ENCODE assay signal across 8 mouse cellular contexts in the genomic region with DNA sequence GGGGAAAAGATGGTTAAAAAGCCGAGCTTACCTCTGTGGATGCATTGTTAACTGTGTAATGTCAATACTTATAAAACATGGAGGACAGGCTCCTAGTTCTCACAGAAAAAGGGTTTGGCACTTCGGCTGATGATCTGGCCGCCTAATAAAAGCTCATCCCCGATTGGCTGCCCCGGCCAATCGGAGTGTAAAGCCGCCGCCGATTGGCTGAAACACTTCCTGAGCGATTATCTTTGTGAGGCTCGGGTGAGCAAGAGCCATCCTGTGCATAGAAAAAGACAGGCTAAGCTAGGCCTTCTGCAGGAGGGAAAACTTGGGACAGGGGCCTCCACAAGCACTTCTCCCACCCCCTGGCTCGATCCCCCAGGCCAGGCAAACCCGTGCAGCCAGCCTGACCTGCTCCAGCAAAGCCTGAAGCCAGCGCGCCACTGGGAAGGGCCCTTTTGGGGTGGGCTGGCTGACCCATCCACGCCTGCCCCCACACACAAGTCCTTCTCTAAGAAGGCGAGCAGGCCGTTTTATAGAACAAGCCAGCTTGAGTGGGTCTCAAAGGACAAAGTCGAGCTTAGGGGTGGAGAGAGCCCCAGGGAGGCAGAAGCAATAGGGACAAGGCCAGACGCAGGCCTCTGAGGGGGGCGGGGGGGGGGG. TPM values are rescaled to one million over a fixed set of nuclear protein-coding genes. Genes with fewer than 3 reads are reported as not detected.
DNase-seq lines count a peak whose midpoint lies in the region; ATAC-seq and TF ChIP-seq lines count a peak whose summit lies in the region.

No protein-coding gene starts in this region.

- ATAC-seq in forebrain, embryonic 16.5 days = peak; percentile 67
- ATAC-seq in neural tube, embryonic 15.5 days (ENCODE audit: low FRiP score) = peak; percentile 64; the same call in 1 of the 2 replicates

- TF ChIP-seq RAD21 in MEL (IDR thresholded peaks at IDR 0.05; ENCODE audit: low read depth, low read length) = no peak

- peak overlapping the region; percentile 55 to 74 for H3K4me3 ChIP-seq in MEL (ENCODE audit: control insufficient read depth in 1 of 2, insufficient read depth in 1 of 2, low read depth in 2 of 2, low read length in 2 of 2)
- H3K4me3 ChIP-seq in forebrain, embryonic 16.5 days (replicated peaks; ENCODE audit: low read length) = peak overlapping the region; percentile 41
- peak overlapping the region; percentile 40 for H3K4me3 ChIP-seq in layer of hippocampus, adult 2 months
- peak overlapping the region; percentile 45 for H3K4me3 ChIP-seq in lung, adult 2 months (replicated peaks; ENCODE audit: extremely low read depth, low read depth, low read length)
- peak overlapping the region; percentile 38 for H3K4me3 ChIP-seq in neural tube, embryonic 15.5 days (replicated peaks)

- peak overlapping the region; percentile 77 for H3K4me2 ChIP-seq in forebrain, embryonic 16.5 days (ENCODE audit: low read length)
- H3K4me2 ChIP-seq in neural tube, embryonic 15.5 days = peak overlapping the region; percentile 73

- 2% methylated on average over 20 of the region's 21 CpGs for WGBS in forebrain, embryonic 16.5 days
- WGBS in lung, adult 2 months = 8% methylated on average over 21 of the region's 21 CpGs
- WGBS in neural tube, embryonic 15.5 days = 4% methylated on average over 20 of the region's 21 CpGs

- peak overlapping the region; percentile 97 for H3K9ac ChIP-seq in MEL (ENCODE audit: control insufficient read depth, low read depth, low read length, poor library complexity, severe bottlenecking)
- H3K9ac ChIP-seq in forebrain, embryonic 16.5 days (replicated peaks; ENCODE audit: low read depth, low read length) = peak overlapping the region; percentile 79
- H3K9ac ChIP-seq in neural tube, embryonic 15.5 days (replicated peaks) = peak overlapping the region; percentile 53

- peak overlapping the region; percentile 100 for H3K27ac ChIP-seq in MEL (ENCODE audit: control insufficient read depth, low read depth, low read length)
- H3K27ac ChIP-seq in forebrain, embryonic 16.5 days (ENCODE audit: low read length) = peak overlapping the region; percentile 100
- H3K27ac ChIP-seq in layer of hippocampus, adult 2 months = peak overlapping the region; percentile 100
- peak overlapping the region; percentile 99 for H3K27ac ChIP-seq in neural tube, embryonic 15.5 days (replicated peaks)

- peaks cover 0 to 57% of the 10 kb centered on the region in 2 experiments; a peak in 2 of 4 replicates for H3K36me3 ChIP-seq in MEL (ENCODE audit: control insufficient read depth in 1 of 2, insufficient read depth in 2 of 2, low read length in 2 of 2)
- H3K36me3 ChIP-seq in forebrain, embryonic 16.5 days (ENCODE audit: control insufficient read depth, insufficient read depth) = no peaks in the 10 kb centered on the region
- no peaks in the 10 kb centered on the region for H3K36me3 ChIP-seq in neural tube, embryonic 15.5 days

- TF ChIP-seq CTCF in MEL (IDR thresholded peaks at IDR 0.05 in 2 of 3, conservative IDR thresholded peaks at IDR 0.05 in 1 of 3; ENCODE audit: control insufficient read depth in 1 of 3, insufficient read depth in 1 of 3, low read depth in 2 of 3, low read length in 3 of 3, poor library complexity in 1 of 3, severe bottlenecking in 1 of 3) = no peak
- TF ChIP-seq CTCF in layer of hippocampus, adult 2 months (conservative IDR thresholded peaks at IDR 0.05) = no peak
- no peak for TF ChIP-seq CTCF in lung, adult 2 months (IDR thresholded peaks at IDR 0.05; ENCODE audit: insufficient read depth, low read length)

- no peaks in the 10 kb centered on the region for H3K27me3 ChIP-seq in MEL (ENCODE audit: control insufficient read depth in 1 of 2, insufficient read depth in 2 of 2, low read length in 2 of 2)
- no peaks in the 10 kb centered on the region for H3K27me3 ChIP-seq in forebrain, embryonic 16.5 days (replicated peaks; ENCODE audit: control insufficient read depth, insufficient read depth, low read length)
- H3K27me3 ChIP-seq in neural tube, embryonic 15.5 days (replicated peaks) = no peaks in the 10 kb centered on the region

- peak; percentile 97 for DNase-seq in MEL (ENCODE audit: low read depth, low spot score)
- peak; percentile 85 to 98 for DNase-seq in cerebellum, adult 18-20 months
- peak; percentile 99 for DNase-seq in heart, postnatal 36 days
- DNase-seq in layer of hippocampus, adult 2 months (ENCODE audit: low spot score in 2 of 2) = peak; percentile 97 to 98
- peak; percentile 98 for DNase-seq in lung, adult 2 months
- peak; percentile 90 for DNase-seq in testis, postnatal 10 days (ENCODE audit: low spot score)

- intact Hi-C loops in heart, postnatal 36 days (cut with DNase I) = loop anchor here (1.0 kb wide), 1 partner anchor 26 kb away; no protein-coding TSS in a partner anchor

- H3K79me2 ChIP-seq in MEL (ENCODE audit: control insufficient read depth, insufficient read depth, low read length, poor library complexity) = peaks cover 73% of the 10 kb centered on the region

- peak; percentile 60 to 66 for TF ChIP-seq POLR2A in MEL (IDR thresholded peaks at IDR 0.05; ENCODE audit: control insufficient read depth in 1 of 2, insufficient read depth in 1 of 2, low read depth in 1 of 2, low read length in 2 of 2, poor library complexity in 1 of 2)
- peak; percentile 35; the same call in 1 of the 2 replicates for TF ChIP-seq POLR2A in lung, adult 2 months (IDR thresholded peaks at IDR 0.05; ENCODE audit: borderline replicate concordance, extremely low read depth, low read depth, low read length)

- H3K4me1 ChIP-seq in MEL (ENCODE audit: control insufficient read depth in 1 of 2, insufficient read depth in 2 of 2, low read length in 2 of 2) = peaks cover 28 to 60% of the 10 kb centered on the region in 2 experiments
- H3K4me1 ChIP-seq in forebrain, embryonic 16.5 days (replicated peaks; ENCODE audit: control insufficient read depth, insufficient read depth, low read length) = peaks cover 92% of the 10 kb centered on the region
- peaks cover 71% of the 10 kb centered on the region for H3K4me1 ChIP-seq in lung, adult 2 months (ENCODE audit: control insufficient read depth, insufficient read depth, low read length)
- peaks cover 97% of the 10 kb centered on the region for H3K4me1 ChIP-seq in neural tube, embryonic 15.5 days

- H3K9me3 ChIP-seq in MEL (replicated peaks; ENCODE audit: insufficient read depth, low read length) = no peaks in the 10 kb centered on the region
- no peaks in the 10 kb centered on the region for H3K9me3 ChIP-seq in forebrain, embryonic 16.5 days (ENCODE audit: control insufficient read depth, low read length)
- H3K9me3 ChIP-seq in neural tube, embryonic 15.5 days (replicated peaks) = no peaks in the 10 kb centered on the region

- 0 out of 4 replicates have a peak, but pooled peaks of 1 of the 2 experiments have one; percentile 12 for TF ChIP-seq EP300 in MEL (IDR thresholded peaks at IDR 0.05; ENCODE audit: low read depth in 1 of 2, low read length in 2 of 2)

TF ChIP-seq in MEL, 35 proteins besides CTCF, POLR2A, EP300 and RAD21:
- TF ChIP-seq ETS1 (IDR thresholded peaks at IDR 0.05; ENCODE audit: low read depth, low read length) (no peak), RCOR1 (IDR thresholded peaks at IDR 0.05; ENCODE audit: low read depth, low read length) (no peak), HCFC1 (IDR thresholded peaks at IDR 0.05; ENCODE audit: low read depth, low read length) (peak; percentile 81), TBP (IDR thresholded peaks at IDR 0.05; ENCODE audit: low read depth, low read length) (peak; percentile 87), KAT2A (conservative IDR thresholded peaks at IDR 0.05; ENCODE audit: low read depth, low read length) (peak; percentile 55; the same call in 1 of the 2 replicates), BHLHE40 (IDR thresholded peaks at IDR 0.05; ENCODE audit: borderline replicate concordance, low read depth, low read length) (peak; percentile 14; the same call in 1 of the 2 replicates), POLR2AphosphoS2 (IDR thresholded peaks at IDR 0.05; ENCODE audit: low read length) (peak; percentile 53; the same call in 1 of the 2 replicates), MYC (IDR thresholded peaks at IDR 0.05; ENCODE audit: low read depth, low read length) (0 out of 2 replicates have a peak, but pooled peaks have one; percentile 20), TAL1 (IDR thresholded peaks at IDR 0.05; ENCODE audit: low read length) (no peak), NELFE (IDR thresholded peaks at IDR 0.05; ENCODE audit: low read depth, low read length) (peak; percentile 48; the same call in 1 of the 2 replicates), ELF1 (IDR thresholded peaks at IDR 0.05; ENCODE audit: low read depth, low read length) (peak; percentile 73), MXI1 (IDR thresholded peaks at IDR 0.05; ENCODE audit: low read depth, low read length) (0 out of 2 replicates have a peak, but pooled peaks have one; percentile 19), CHD2 (IDR thresholded peaks at IDR 0.05; ENCODE audit: low read length) (peak; percentile 35; the same call in 1 of the 2 replicates), GATA1 (IDR thresholded peaks at IDR 0.05; ENCODE audit: low read depth, low read length) (peak; percentile 80), GABPA (IDR thresholded peaks at IDR 0.05; ENCODE audit: low read depth, low read length) (peak; percentile 85; the same call in 1 of the 2 replicates)
TF ChIP-seq in MEL: peak in this region for 12.

RNA-seq across cellular contexts. Expression of a gene that starts 14.1 kb away (rescaled TPM):
- total RNA-seq in MEL (2012; rRNA removed) = 30.3 and 37.3 TPM in 2 replicates
- polyA plus RNA-seq in MEL (2012; ENCODE audit: insufficient read depth in 1 of 2, insufficient read length in 2 of 2, low read depth in 1 of 2, low replicate concordance in 2 of 2, missing spikeins in 1 of 2) = 10 to 100 TPM; 41.6 to 89.2 TPM
- polyA plus RNA-seq in forebrain, embryonic 16.5 days (2015; fragmentation: Nextera tagmentation; extraction: Ambion mirVana) = 69.8 and 81.5 TPM in 2 replicates
- total RNA-seq in heart, postnatal 36 days (2021) = 10 to 100 TPM; 46.5 to 48.0 TPM
- 100 to 1,000 TPM; 173 to 186 TPM for total RNA-seq in layer of hippocampus, adult 2 months (2021)
- 25.3 and 29.8 TPM in 2 replicates for polyA plus RNA-seq in lung, adult 2 months (2012; rRNA removed)
- polyA plus RNA-seq in neural tube, embryonic 15.5 days (2015; fragmentation: Nextera tagmentation; extraction: Ambion mirVana) = 79.3 and 79.5 TPM in 2 replicates

Comparison
In these comparisons a context has a peak if more than half of its experiments do, and no peak if none do; other contexts are left out.
1. Peak in every context shown above with its lines: DNase-seq, ATAC-seq, H3K4me3 ChIP-seq and H3K27ac ChIP-seq.